Mouse (Mus musculus) left cerebral cortex, adult 2 months (tissue): ENCODE measurements around the gene Syde2. TPM values are rescaled to one million over a fixed set of nuclear protein-coding genes. Genes with fewer than 3 reads are reported as not detected.
"Not testable (repeated sequence)": the region's sequence is repeated elsewhere in the genome, so short reads cannot be mapped to it uniquely, and the experiment has no call there.

Source experiments
- DNase-seq, 2 experiments: peaks; one replicate each; pipeline ENCODE4 v3.0.0; 2021 to 2022; ENCODE audit warnings: low spot score in 2 of 2, mixed read lengths in 1 of 2; ENCODE audit errors: extremely low spot score in 1 of 2
- H3K27ac ChIP-seq: fragments of 200-600 bp; 2 replicates; pipeline ENCODE4 v1.8.1; 2022
- H3K4me3 ChIP-seq: fragments of 200-600 bp; 2 replicates; pipeline ENCODE4 v1.8.1; 2022
- CTCF ChIP-seq: fragments of 200-600 bp; IDR thresholded peaks from 2 replicates; pipeline ENCODE4 v1.8.1; 2022; ENCODE audit warnings: antibody characterized with exemption, mild to moderate bottlenecking, moderate library complexity
- intact Hi-C: fragments of 180-260 bp; cut with DNase I; formaldehyde crosslinking; loops from one replicate; pipeline ENCODE4 v1.15.1; 2025
- total RNA-seq, 2 experiments: library from RNA; stranded (reverse); gene quantifications; 2 replicates each; pipeline ENCODE4 v1.2.3; 2021

Syde2 gene
- total RNA-seq, 2 experiments from 2014 or later = 2.8 to 3.4 TPM

- TF ChIP-seq CTCF = no peak
- intact Hi-C loops = no loop called here
- H3K4me3 ChIP-seq = no peak overlapping the region
- DNase-seq = no peak
- H3K27ac ChIP-seq = no peak overlapping the region
These were observed 7.8 kb downstream of the Syde2 start for GRCm38 (mm10) chr3:145995489-145995888.

DNA sequence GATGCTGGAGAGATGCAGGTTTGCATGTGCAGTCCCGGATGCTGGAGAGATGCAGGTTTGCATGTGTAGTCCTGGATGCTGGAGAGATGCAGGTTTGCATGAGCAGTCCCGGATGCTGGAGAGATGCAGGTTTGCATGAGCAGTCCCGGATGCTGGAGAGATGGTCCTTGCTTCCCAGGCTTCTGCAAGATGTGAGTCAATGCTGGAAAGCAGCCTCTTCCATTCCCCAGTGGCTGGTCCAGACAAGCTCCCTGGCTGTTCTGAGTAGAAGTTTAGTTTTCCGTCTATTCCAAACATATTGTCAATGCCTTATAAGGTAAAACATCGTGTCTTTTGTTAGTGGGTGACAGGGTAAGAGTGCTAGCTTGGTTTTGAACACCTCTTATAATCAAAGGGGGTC lies 8.9 kb downstream of the Syde2 start:
- DNase-seq = not testable (repeated sequence)

DNA sequence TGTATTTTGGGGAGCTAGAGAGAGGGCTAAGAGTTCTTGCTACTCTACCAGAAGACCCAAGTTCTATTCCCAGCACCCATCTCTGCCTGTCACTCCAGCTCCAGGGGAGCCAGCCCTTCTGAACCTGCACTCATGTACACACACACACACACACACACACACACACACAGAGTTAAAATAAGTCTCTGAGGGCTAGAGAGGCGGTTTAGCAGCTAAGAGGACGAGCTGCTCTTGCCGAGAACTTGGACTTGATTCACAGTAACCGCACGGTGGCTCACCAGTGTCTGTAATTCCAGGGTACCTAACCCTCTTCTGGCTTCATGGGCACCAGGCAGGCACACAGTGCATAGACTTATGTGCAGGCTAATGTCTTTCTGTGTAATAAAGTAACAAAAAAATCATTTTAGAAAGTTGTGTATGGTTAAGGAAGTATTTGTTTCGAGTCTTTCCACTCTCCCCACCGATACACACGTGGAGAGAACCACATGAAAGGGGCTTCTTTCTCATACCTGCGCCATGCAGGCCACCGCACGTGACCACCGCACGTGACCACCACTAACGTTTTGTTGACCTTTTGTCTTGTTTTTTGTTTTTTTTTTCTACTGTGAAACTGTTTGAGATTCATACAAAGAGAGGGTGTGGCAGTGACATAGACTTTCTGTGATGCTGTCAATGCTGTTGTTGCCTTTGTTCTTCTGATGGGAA lies 16.8 kb downstream of the Syde2 start:
- intact Hi-C loops = no loop called here

More for the DNA sequence above, 8.9 kb downstream of the Syde2 start:
- H3K27ac ChIP-seq, H3K4me3 ChIP-seq, intact Hi-C loops: not testable (repeated sequence)

GRCm38 (mm10) chr3:146007872-146008271 lies 20.2 kb downstream of the Syde2 start:
- no peak overlapping the region for H3K4me3 ChIP-seq
- TF ChIP-seq CTCF = no peak
- H3K27ac ChIP-seq = no peak overlapping the region
- intact Hi-C loops = no loop called here
- DNase-seq = no peak

More for the DNA sequence above, 16.8 kb downstream of the Syde2 start:
- DNase-seq = no peak
- Histone ChIP-seq H3K27ac (no peak overlapping the region), H3K4me3 (no peak overlapping the region)
- TF ChIP-seq CTCF = no peak

DNA sequence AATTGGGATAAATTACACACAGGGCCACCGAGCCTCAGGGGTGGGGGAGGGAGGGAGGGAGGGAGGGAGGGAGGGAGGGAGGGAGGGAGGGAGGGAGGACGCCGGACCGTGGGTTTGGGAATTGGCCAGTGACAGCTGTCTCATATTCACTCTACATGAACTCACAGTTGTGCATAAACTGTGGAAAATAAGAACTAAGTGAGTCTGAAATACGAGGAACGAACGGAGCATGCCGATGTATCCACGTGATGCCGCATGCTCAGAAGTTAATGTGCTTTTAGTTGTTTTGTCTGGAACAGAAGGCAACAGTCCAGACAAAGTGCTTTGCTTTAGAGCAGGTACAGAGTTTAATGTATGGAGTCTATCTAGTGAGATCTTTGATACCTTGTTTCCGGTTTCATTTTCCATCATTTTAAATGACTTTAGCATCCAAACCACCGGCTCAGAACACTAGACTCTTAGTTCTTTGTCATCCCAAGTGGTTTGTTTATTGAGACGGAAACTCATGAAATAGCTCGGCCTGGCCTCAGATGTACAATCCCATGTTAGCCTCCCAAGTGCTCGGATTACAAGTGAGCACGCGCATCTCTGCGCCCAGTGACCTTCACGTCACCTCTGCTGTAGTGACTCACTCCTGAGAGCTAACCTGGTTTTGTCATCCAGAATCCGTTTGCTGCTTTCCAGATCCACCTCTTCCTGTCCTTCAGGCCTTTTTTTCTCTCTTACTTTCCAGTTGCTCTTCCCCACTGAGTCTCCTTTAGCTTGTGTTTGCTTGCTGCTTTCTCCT lies 22.4 kb downstream of the Syde2 start:
- intact Hi-C loops = no loop called here
- no peak overlapping the region for H3K27ac ChIP-seq
- H3K4me3 ChIP-seq = no peak overlapping the region
- DNase-seq = no peak
- no peak for TF ChIP-seq CTCF

- Histone ChIP-seq H3K4me3 (no peak overlapping the region), H3K27ac (no peak overlapping the region)
- TF ChIP-seq CTCF = no peak
- DNase-seq = no peak
- intact Hi-C loops = no loop called here
These were observed 23.1 kb downstream of the Syde2 start for GRCm38 (mm10) chr3:146010751-146011150.

DNA sequence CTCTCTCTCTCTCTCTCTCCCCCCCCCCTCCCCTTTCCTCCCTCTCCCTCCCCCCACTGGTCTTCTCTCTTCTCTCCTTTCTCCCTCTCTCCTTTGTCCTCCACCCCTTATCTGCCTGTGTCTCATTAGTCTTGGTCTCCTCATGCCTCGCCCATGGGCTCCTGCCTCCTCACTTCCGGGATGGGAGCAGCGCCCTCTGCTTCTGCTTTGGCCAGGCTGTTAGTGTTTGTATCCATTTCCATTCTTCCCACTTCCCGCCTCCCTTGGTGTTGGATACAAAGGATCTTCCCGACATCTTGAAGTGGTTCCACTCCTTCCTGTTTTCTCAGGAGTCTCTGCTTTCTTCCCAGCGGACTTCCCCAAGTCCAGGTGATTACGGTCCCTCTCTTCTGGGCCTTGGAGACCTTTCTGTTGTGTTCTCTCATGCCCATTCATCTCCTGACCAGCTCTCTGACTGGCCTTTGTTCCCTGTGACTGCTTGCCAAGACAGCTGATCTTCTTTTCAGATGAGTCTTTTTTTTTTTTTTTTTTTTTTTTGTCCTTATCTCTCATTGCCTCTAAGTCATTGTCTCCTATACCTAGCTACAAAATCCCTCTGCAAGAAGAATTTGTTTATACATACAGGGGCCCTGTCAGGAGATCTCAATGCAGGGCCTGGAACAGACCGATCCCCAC lies 24.0 kb downstream of the Syde2 start:
- no peak for TF ChIP-seq CTCF
- intact Hi-C loops = no loop called here
- Histone ChIP-seq H3K27ac (no peak overlapping the region), H3K4me3 (no peak overlapping the region)
- no peak for DNase-seq

GRCm38 (mm10) chr3:146013490-146013889 lies 25.8 kb downstream of the Syde2 start:
- DNase-seq = no peak
- Histone ChIP-seq H3K27ac (no peak overlapping the region), H3K4me3 (no peak overlapping the region)
- TF ChIP-seq CTCF = no peak
- intact Hi-C loops = no loop called here

GRCm38 (mm10) chr3:146014321-146014720 lies 26.7 kb downstream of the Syde2 start:
- intact Hi-C loops = no loop called here
- TF ChIP-seq CTCF = no peak
- no peak for DNase-seq
- Histone ChIP-seq H3K27ac (no peak overlapping the region), H3K4me3 (no peak overlapping the region)

DNA sequence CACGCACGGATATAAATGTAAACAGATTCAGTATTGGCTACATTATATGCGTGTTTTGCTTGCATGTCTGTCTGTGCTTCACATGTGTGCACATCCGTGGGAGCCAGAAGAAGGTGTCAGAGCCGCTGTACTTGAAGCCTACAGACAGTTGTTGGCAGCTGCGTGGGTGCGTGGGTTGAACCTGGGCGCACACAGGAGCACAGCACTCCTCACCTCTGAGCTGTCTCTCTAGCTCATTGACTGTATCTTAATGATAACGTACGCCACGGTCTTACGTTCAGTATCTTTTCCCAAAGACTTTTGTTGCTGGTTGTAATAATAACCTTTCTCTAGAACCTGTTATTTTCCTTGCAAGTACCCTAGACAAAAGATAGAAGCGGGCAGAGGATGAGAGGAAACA lies 29.3 kb downstream of the Syde2 start:
- H3K27ac ChIP-seq = no peak overlapping the region
- no peak overlapping the region for H3K4me3 ChIP-seq
- DNase-seq = no peak
- intact Hi-C loops = no loop called here
- no peak for TF ChIP-seq CTCF

GRCm38 (mm10) chr3:146017521-146017920 lies 29.9 kb downstream of the Syde2 start:
- no peak overlapping the region for H3K4me3 ChIP-seq
- H3K27ac ChIP-seq = no peak overlapping the region
- no peak for DNase-seq
- no peak for TF ChIP-seq CTCF
- intact Hi-C loops = no loop called here

DNA sequence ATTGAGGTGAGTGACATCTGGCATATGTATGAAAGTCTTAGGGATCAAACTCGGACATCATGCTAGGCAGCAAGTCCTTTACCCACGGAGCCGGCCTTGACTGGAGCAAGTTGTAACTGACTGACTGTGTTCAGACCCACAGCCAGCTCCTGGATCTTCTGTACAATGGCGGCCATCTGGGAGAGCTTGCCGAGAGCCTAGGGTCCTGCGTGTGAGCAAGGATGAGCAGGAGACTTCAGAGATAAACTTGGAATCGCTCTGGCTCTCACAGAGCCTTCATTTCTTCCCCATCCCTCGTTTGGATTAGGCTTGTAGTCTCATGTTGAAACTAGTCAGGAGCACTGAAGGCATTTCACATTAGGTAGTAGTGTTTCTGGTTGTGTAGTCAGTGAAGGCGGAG lies 34.6 kb downstream of the Syde2 start:
- no peak for DNase-seq
- Histone ChIP-seq H3K27ac (no peak overlapping the region), H3K4me3 (no peak overlapping the region)
- TF ChIP-seq CTCF = no peak
- intact Hi-C loops = no loop called here
